Mouse (Mus musculus): Measurements from ENCODE around the gene Cdhr2. TPM values are rescaled to one million over a fixed set of nuclear protein-coding genes. Genes with fewer than 3 reads are reported as not detected.

The Cdhr2 gene
- polyA plus RNA-seq, 1 experiment from 2014 or later = not detected

- DNase-seq (ENCODE audit: low spot score) = no peak
These were observed 1.2 kb downstream of the Cdhr2 start for GRCm38 (mm10) chr13:54702507-54702906.

GRCm38 (mm10) chr13:54704890-54705289 is 3.6 kb downstream of the Cdhr2 start:
- no peak for TF ChIP-seq EP300 (IDR thresholded peaks at IDR 0.05)
- TF ChIP-seq CTCF (IDR thresholded peaks at IDR 0.05) = no peak
- no peaks in the 10 kb centered on the region for H3K27me3 ChIP-seq (replicated peaks; ENCODE audit: insufficient read depth, low read length)
- no peak overlapping the region for H3K4me2 ChIP-seq (replicated peaks; ENCODE audit: low read depth, low read length)
- 48% methylated on average over 6 of the region's 6 CpGs for WGBS
- no peak overlapping the region for H3K27ac ChIP-seq (ENCODE audit: low read length)
- DNase-seq (ENCODE audit: low spot score) = no peak
- H3K4me3 ChIP-seq (ENCODE audit: low read depth, low read length) = no peak overlapping the region
- H3K4me1 ChIP-seq (ENCODE audit: insufficient read depth, low read depth, low read length) = no peaks in the 10 kb centered on the region
- ATAC-seq = no peak
- no peak overlapping the region for H3K9ac ChIP-seq (replicated peaks; ENCODE audit: low read depth)
- H3K36me3 ChIP-seq (ENCODE audit: insufficient read depth, low read length) = no peaks in the 10 kb centered on the region
- H3K9me3 ChIP-seq (ENCODE audit: low read length) = no peaks in the 10 kb centered on the region

More at GRCm38 (mm10) chr13:54702507-54702906, 1.2 kb downstream of the Cdhr2 start:
- ATAC-seq = no peak
- H3K27me3 ChIP-seq (replicated peaks; ENCODE audit: insufficient read depth, low read length) = no peaks in the 10 kb centered on the region
- no peaks in the 10 kb centered on the region for H3K9me3 ChIP-seq (ENCODE audit: low read length)
- no peaks in the 10 kb centered on the region for H3K36me3 ChIP-seq (ENCODE audit: insufficient read depth, low read length)
- no peak overlapping the region for H3K4me2 ChIP-seq (replicated peaks; ENCODE audit: low read depth, low read length)
- TF ChIP-seq EP300 (IDR thresholded peaks at IDR 0.05) = no peak
- TF ChIP-seq CTCF (IDR thresholded peaks at IDR 0.05) = no peak
- no peaks in the 10 kb centered on the region for H3K4me1 ChIP-seq (ENCODE audit: insufficient read depth, low read depth, low read length)
- no peak overlapping the region for H3K27ac ChIP-seq (ENCODE audit: low read length)
- 66% methylated on average over 7 of the region's 7 CpGs for WGBS
- no peak overlapping the region for H3K4me3 ChIP-seq (ENCODE audit: low read depth, low read length)
- no peak overlapping the region for H3K9ac ChIP-seq (replicated peaks; ENCODE audit: low read depth)

- Histone ChIP-seq H3K4me2 (replicated peaks; ENCODE audit: low read depth, low read length) (no peak overlapping the region), H3K4me3 (ENCODE audit: low read depth, low read length) (no peak overlapping the region), H3K4me1 (ENCODE audit: insufficient read depth, low read depth, low read length) (no peaks in the 10 kb centered on the region), H3K9ac (replicated peaks; ENCODE audit: low read depth) (no peak overlapping the region), H3K9me3 (ENCODE audit: low read length) (no peaks in the 10 kb centered on the region), H3K27me3 (replicated peaks; ENCODE audit: insufficient read depth, low read length) (no peaks in the 10 kb centered on the region), H3K36me3 (ENCODE audit: insufficient read depth, low read length) (no peaks in the 10 kb centered on the region), H3K27ac (ENCODE audit: low read length) (no peak overlapping the region)
- WGBS = 70% methylated on average over 3 of the region's 3 CpGs
- TF ChIP-seq EP300 (IDR thresholded peaks at IDR 0.05) (no peak), CTCF (IDR thresholded peaks at IDR 0.05) (no peak)
- no peak for DNase-seq (ENCODE audit: low spot score)
- ATAC-seq = no peak
These were observed 9.6 kb downstream of the Cdhr2 start for GRCm38 (mm10) chr13:54710866-54711265.

- Histone ChIP-seq H3K9ac (replicated peaks; ENCODE audit: low read depth) (no peak overlapping the region), H3K4me1 (ENCODE audit: insufficient read depth, low read depth, low read length) (no peaks in the 10 kb centered on the region), H3K4me3 (ENCODE audit: low read depth, low read length) (no peak overlapping the region), H3K9me3 (ENCODE audit: low read length) (no peaks in the 10 kb centered on the region), H3K4me2 (replicated peaks; ENCODE audit: low read depth, low read length) (no peak overlapping the region), H3K27me3 (replicated peaks; ENCODE audit: insufficient read depth, low read length) (no peaks in the 10 kb centered on the region), H3K27ac (ENCODE audit: low read length) (no peak overlapping the region), H3K36me3 (ENCODE audit: insufficient read depth, low read length) (no peaks in the 10 kb centered on the region)
- ATAC-seq = no peak
- DNase-seq (ENCODE audit: low spot score) = no peak
- WGBS = 50% methylated on average over 4 of the region's 4 CpGs
- TF ChIP-seq EP300 (IDR thresholded peaks at IDR 0.05) (no peak), CTCF (IDR thresholded peaks at IDR 0.05) (no peak)
These were observed 13.1 kb downstream of the Cdhr2 start for GRCm38 (mm10) chr13:54714393-54714792.

GRCm38 (mm10) chr13:54714996-54715395 is 13.7 kb downstream of the Cdhr2 start:
- H3K4me3 ChIP-seq (ENCODE audit: low read depth, low read length) = no peak overlapping the region
- DNase-seq (ENCODE audit: low spot score) = no peak
- no peaks in the 10 kb centered on the region for H3K36me3 ChIP-seq (ENCODE audit: insufficient read depth, low read length)
- no peak for TF ChIP-seq CTCF (IDR thresholded peaks at IDR 0.05)
- TF ChIP-seq EP300 (IDR thresholded peaks at IDR 0.05) = no peak
- no peak overlapping the region for H3K4me2 ChIP-seq (replicated peaks; ENCODE audit: low read depth, low read length)
- no peaks in the 10 kb centered on the region for H3K9me3 ChIP-seq (ENCODE audit: low read length)
- H3K4me1 ChIP-seq (ENCODE audit: insufficient read depth, low read depth, low read length) = no peaks in the 10 kb centered on the region
- no peaks in the 10 kb centered on the region for H3K27me3 ChIP-seq (replicated peaks; ENCODE audit: insufficient read depth, low read length)
- no peak overlapping the region for H3K27ac ChIP-seq (ENCODE audit: low read length)
- WGBS = 62% methylated on average over 10 of the region's 10 CpGs
- no peak for ATAC-seq
- no peak overlapping the region for H3K9ac ChIP-seq (replicated peaks; ENCODE audit: low read depth)

GRCm38 (mm10) chr13:54716916-54717315 is 15.7 kb downstream of the Cdhr2 start:
- Histone ChIP-seq H3K4me2 (replicated peaks; ENCODE audit: low read depth, low read length) (no peak overlapping the region), H3K36me3 (ENCODE audit: insufficient read depth, low read length) (no peaks in the 10 kb centered on the region), H3K27me3 (replicated peaks; ENCODE audit: insufficient read depth, low read length) (no peaks in the 10 kb centered on the region), H3K4me3 (ENCODE audit: low read depth, low read length) (no peak overlapping the region), H3K27ac (ENCODE audit: low read length) (no peak overlapping the region), H3K9me3 (ENCODE audit: low read length) (no peaks in the 10 kb centered on the region), H3K4me1 (ENCODE audit: insufficient read depth, low read depth, low read length) (no peaks in the 10 kb centered on the region), H3K9ac (replicated peaks; ENCODE audit: low read depth) (no peak overlapping the region)
- TF ChIP-seq CTCF (IDR thresholded peaks at IDR 0.05) = peak; percentile 73
- TF ChIP-seq EP300 (IDR thresholded peaks at IDR 0.05) = no peak
- ATAC-seq (no peak), DNase-seq (ENCODE audit: low spot score) (peak; percentile 47)
- 0% methylated on average over 5 of the region's 5 CpGs for WGBS

- Histone ChIP-seq H3K4me1 (ENCODE audit: insufficient read depth, low read depth, low read length) (no peaks in the 10 kb centered on the region), H3K36me3 (ENCODE audit: insufficient read depth, low read length) (no peaks in the 10 kb centered on the region), H3K27me3 (replicated peaks; ENCODE audit: insufficient read depth, low read length) (no peaks in the 10 kb centered on the region), H3K4me3 (ENCODE audit: low read depth, low read length) (no peak overlapping the region), H3K9me3 (ENCODE audit: low read length) (no peaks in the 10 kb centered on the region), H3K4me2 (replicated peaks; ENCODE audit: low read depth, low read length) (no peak overlapping the region), H3K9ac (replicated peaks; ENCODE audit: low read depth) (no peak overlapping the region), H3K27ac (ENCODE audit: low read length) (no peak overlapping the region)
- 90% methylated on average over 3 of the region's 3 CpGs for WGBS
- TF ChIP-seq CTCF (IDR thresholded peaks at IDR 0.05) (no peak), EP300 (IDR thresholded peaks at IDR 0.05) (no peak)
- no peak for DNase-seq (ENCODE audit: low spot score)
- ATAC-seq = no peak
These were observed 21.9 kb downstream of the Cdhr2 start for GRCm38 (mm10) chr13:54723143-54723542.

Measured in lung, postnatal 0 days (tissue).